Mouse (Mus musculus) spleen, adult 12 weeks (tissue): Measurements from ENCODE around the gene Pla2g4b.
A peak's percentile ranks its signal among the peaks of the same experiment; 100 is the strongest.

Experiments
- DNase-seq: peaks from one replicate; pipeline ENCODE4 v3.0.0; 2022; ENCODE audit warnings: low spot score

Pla2g4b gene

DNA sequence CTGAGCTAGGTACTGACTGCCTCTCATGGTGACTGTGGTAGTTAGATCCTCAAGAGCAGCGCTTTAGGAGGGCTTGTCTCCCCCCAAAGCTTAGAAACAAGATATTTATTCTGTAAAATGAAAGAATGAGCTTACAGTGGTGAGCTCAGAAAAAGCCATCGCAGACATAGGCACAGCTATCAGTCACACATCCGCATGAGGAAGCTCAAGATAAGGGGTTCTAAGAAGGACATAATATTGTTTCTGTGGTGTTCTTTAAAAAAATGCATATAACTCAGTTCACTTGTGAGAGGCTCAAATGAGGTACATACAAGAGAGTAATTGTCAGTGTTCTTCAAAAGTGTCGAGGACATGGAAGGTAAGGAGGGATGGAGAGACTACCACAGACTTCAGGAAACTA lies 17.3 kb upstream of the Pla2g4b start:
- no peak for DNase-seq

GRCm38 (mm10) chr2:120017599-120017998 lies 15.6 kb upstream of the Pla2g4b start:
- DNase-seq, result no peak

DNA sequence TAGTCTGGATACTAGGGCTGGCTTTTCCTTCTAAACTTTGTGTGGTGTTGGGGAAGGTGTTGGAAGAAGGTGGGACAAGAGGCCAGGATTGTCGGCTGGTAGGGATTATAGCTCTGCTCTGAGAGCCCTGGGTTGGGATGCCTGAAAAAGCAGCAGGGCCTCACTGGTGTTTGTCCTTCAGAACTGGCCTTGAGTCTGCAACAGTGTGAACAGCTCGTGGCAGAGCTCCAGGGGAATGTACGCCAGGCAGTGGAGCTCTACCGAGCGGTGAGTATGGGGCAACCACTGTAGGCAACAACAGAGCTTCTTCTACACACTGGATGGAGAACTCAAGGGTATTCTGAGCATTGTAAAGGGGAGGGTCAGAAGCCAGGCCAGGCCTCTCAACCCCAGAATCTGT lies 8.9 kb upstream of the Pla2g4b start:
- DNase-seq, result no peak

- peak; percentile 91 for DNase-seq
These were observed 6.0 kb upstream of the Pla2g4b start, which contains the start of the genes Jmjd7 and Gm28042 for GRCm38 (mm10) chr2:120026984-120027949. Jmjd7 (plus strand) TSS chr2:120027483. Gm28042 (plus strand) TSS chr2:120027493.

DNA sequence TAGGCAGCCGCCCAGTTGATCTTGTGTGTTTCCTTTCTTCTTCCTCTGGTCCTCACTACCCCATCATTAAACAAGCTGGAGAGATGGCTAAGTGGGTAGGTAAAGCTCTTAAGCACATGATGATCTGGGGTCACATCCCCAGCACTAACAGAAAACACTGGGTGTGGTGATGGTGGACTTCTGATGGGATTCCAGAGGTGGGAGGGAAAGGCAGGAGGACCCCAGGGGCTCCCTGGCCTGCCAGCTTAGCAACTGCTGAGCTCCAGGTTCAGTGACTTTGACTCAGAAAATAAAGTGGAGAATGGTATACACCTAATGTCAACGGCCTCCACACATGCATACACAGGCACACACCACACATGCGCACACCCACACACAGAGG lies 5.3 kb upstream of the Pla2g4b start:
- no peak for DNase-seq

DNA sequence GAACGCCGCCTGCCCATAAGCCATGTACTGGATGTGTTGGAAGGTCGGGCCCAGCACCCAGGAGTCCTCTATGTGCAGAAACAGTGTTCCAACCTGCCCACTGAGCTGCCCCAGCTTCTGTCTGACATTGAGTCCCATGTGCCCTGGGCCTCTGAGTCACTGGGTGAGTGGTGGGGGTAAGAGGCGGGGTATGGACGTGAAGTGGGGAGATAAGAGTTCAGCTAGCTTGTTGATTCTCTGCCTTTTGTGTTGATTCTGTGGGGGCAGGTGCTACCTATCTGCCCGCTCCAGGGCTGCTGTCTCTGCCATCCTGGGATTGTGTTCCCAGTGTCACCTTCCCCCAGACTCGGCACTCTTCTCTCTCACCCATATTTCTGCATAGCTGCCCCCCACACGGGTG lies 2.8 kb upstream of the Pla2g4b start:
- DNase-seq, result no peak

DNA sequence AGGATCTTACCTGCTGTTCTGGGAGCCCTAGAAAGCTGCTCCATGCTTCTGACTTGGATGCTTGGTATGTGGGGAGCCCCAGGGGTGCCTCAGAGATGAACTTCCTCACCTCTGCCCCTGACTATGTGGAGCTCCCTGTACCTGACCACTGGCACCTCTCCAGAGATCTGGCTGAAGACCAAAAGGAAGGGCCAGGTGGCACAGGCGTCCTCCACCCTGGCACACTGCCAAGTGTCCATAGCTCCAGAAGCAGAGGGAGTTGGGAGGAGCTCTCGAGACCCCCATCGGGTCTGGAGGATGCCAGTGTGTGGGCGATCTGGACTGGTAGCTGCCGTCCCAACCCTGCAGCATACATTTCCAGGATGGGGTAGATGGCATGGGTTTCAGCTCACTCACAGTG lies 509 bp downstream of the Pla2g4b start:
- no peak for DNase-seq

DNA sequence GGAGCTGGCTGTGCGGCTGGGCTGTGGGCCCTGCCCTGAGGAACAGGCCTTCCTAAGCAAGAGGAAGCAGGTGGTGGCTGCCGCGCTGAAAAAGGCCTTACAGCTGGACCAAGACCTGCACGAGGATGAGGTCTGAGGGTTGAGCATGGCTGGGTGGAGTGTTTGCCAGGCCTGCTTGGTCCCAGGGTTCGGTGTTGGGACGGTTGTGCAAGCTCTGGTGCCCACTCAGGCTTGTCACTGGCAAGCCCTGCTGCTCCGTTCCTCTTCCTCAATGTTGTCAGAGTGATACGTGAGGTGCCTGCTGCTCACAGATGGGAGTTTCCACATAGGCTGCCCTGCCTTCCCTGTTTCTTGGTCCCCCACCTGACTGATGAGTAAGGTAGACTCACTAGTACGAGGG lies 4.5 kb downstream of the Pla2g4b start:
- DNase-seq, result no peak

GRCm38 (mm10) chr2:120040991-120041390 lies 7.8 kb downstream of the Pla2g4b start:
- DNase-seq, result no peak

DNA sequence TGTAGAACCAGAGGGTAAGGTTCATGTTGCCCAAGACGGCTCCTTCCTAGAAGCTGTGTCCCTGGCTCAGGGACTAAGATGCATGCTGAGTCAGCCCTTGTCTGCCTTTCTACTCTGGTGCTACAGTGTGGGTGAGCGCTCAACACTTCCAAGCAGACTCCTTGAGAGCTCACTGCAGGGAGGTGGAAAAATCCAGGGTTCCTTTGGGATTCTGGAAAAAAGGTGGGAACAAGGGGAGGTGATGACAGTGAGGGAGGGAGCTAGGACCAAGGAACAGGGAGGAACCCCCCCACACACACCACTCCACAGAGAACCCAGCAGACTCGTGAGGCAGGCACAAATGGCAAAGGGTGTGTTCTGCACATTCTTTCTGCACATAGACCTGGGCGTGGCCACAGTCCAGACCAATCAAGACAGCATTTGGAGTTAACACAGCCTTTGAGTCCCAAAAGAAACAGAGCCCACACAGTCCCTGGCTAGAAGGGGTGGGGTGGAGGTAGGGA lies 10.9 kb downstream of the Pla2g4b start:
- DNase-seq, result no peak

DNA sequence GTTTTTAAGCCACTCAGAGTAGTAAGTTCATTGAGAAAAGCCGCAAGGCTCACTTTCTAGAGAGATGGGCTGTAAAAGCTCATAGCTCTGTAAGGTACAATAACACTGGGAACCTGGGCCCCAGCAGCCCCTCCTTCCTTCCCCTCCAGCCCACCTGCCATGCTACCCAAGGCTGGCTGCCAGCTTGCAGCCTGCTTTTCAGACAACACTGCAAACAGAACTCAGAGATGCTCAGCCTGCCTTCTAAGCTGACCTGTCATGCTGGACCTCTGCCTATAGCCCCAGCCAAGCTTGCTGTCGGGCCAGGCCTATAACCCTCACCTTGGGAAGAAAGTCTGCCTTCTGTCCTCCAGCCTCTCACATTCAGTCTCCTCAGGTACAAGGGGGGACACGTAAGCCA lies 11.5 kb downstream of the Pla2g4b start:
- no peak for DNase-seq

DNA sequence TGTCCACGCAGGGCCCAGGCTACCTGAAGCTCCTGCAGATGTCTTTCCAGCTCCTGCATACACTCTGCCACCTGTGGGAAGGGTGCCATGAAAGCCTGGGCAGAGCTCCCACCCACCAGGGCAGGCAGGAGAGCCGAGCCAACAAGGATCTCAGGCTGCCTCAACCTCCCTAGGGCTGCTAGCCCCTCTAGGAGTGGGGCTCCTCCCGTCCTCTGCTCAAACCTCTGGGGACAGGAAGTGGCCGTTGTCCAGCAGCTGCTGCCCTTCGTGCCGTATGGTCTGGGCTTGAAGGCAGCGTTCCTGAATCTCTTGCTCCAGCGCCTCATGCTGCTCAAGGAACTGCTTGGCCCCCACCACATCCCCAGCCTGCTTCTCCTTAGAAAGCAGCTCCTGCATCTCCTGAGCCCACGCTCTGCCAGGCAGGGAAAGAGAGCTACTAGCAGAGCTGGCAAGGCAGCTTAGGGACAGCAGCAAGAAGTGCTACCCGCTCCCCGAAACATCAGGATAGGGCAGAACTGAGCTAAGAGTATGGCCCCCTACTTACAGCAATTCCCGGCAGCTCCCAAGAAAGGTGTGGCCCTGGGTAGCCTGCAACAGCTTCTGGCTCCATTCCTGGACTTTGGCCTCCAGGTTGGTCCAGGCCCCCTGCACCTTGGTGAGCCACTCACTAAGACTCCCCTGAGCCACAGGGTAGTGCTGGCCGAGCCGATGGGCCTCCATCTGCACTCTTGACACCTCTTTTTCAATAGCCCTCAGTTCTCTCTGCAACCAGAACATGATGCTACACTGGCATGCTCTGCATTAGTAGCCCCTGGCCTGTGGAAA lies 13.5 kb downstream of the Pla2g4b start:
- no peak for DNase-seq

- DNase-seq, result no peak
These were observed 15.0 kb downstream of the Pla2g4b start for GRCm38 (mm10) chr2:120048173-120048572.

DNA sequence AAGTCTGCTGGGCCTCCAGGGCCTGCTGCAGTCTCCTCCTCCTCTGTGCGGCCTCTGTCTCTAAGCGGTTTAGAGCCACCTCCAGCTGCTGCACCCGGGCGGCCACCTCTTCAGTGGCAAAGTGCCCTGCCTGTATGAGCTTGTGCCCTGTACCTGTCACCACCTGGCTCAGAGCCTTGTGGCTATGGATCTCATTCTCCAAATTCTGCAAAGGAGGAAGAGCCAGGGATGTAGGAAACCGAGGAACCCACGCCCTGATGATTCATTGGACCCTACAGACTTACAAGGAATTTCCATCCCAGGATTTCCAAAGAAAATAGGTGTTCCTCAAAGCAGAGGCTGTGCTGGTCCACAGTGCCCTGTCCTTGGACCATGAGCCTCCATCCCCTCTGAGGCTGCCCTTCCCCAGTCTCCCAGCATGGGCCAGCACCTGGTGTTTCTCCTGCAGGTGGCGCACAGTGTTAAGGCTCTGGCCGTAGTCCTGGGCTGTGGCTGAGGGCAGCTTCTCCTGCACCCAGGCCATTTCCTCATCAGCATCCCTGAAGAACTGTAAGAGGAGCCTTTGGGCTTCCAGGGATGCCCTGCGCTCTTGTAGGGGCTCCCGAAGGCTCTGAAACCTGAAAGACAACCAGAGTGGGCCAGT lies 16.5 kb downstream of the Pla2g4b start:
- no peak for DNase-seq

- DNase-seq, result no peak
These were observed 18.2 kb downstream of the Pla2g4b start for GRCm38 (mm10) chr2:120051405-120051804.

DNA sequence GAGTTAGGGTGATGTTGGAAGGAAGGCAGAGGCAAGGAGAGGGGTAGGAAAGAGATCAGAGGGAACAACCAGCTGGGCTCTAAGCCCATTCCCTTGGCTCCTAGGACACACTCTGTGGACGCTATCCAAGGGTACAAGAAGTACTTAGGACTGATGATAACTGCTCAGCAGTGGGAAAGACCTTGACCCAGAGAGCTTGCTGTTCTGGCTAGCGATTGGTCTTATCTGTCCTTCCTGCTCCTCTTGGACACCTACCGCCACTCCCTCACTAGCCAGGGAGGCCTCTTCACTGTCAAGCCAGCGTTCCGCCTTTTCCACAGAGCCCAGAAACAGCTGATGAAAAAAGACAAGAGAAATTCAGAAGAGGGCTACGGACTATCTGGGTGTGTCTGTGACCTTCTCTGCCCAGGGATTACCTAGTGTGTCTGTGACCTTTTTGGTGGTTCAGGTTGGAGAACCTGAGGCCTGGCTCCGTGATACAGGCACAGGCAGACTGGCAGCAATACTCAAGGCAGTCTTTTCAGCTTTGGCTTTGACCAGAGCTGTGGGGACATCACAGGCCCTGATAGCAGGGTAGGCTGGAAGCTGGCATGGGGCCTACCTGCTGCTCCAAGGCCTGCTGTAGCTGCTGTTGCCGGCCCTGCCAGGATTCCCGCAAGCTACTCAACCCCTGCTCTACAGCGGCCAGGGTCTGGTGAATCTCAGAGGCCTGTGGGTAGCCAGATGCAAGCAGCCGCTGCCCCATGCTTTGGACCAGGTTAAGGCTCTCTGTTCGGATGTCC lies 21.7 kb downstream of the Pla2g4b start:
- DNase-seq, result no peak

DNA sequence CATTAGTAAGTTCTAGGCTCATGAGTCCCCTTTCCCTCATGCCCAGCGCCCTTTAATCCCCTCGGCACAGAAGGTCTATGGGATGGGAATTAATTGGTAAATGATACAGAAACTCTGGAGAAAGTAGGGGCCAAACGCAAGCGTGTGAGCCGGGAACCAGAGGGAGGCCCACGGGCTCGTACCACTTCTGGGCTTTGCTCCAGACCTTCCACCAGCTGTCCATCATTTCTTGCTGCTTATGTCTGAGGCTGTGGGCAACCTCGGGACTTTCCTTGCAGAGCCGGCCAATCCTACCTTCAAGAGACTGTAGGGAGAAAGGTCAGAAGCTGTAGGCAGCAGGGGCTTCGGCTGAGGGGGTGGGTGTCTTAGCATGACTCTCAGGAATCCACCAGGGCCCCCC lies 22.7 kb downstream of the Pla2g4b start:
- no peak for DNase-seq

DNA sequence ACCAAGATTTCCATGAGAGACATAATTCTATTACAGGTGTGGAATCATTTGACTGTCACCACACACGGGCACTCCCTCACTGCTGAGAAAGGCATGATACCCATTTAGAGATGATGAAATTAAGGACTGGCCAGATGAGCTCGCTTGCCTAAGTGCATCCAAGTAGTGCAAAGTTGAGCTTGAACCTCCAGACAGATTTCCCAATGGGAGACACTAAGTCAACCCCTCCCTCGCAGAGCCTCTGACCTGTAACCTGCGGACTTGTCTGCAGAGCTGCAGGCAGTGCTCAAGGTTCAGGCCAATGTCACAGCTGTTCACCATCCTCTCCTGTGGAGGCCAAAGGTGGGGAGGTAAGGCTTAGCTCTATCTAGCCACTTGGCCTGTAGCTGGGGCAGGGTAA lies 25.6 kb downstream of the Pla2g4b start:
- no peak for DNase-seq

DNA sequence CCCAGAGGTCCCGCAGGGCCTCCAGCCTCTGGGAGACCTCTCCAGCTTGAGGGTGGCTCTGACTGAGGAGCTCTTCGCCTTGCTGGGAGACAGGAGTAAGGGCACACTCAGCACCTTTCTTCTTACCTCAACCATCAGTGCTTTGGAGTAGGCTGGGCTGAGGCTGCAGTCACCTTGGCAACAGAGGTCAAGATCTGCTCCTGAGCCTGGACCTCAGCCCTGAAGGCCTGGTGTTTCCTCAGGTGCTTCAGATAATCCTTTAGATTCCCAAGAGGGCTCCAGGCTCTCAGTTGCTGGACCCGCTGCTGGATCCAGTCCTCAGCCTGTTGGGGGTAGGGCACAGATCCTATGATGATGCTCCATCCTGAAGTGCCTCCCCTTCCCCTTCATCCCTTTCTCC lies 26.2 kb downstream of the Pla2g4b start:
- no peak for DNase-seq

DNA sequence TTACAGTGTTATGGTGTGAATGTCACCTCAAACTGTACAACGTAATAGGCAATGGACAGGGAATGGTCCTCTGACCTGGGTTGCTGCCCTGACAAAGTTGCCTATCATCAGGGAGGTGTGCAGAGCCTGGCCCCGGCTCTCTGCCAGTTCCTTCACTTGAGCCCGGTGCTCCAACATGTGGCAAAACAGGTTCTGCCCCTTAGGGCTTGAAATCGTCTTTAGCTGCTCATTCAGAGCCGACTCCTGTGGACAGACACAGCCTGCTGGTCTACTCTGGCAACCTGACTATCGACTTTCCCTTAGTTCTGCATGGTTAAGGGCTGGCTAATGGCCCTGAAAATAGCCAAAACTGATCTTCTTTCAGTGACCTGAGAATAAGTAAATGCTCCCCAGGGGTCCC lies 27.0 kb downstream of the Pla2g4b start:
- no peak for DNase-seq

GRCm38 (mm10) chr2:120060651-120061050 lies 27.4 kb downstream of the Pla2g4b start:
- DNase-seq, result no peak

- no peak for DNase-seq
These were observed 29.0 kb downstream of the Pla2g4b start for GRCm38 (mm10) chr2:120062248-120062647.
